Mouse (Mus musculus) lung, adult 2 months (tissue): ENCODE data around the gene Phf13.

ENCODE experiments used
- CTCF ChIP-seq: fragments of 200-500 bp; IDR thresholded peaks from 2 replicates; pipeline ENCODE4 v1.5.1; 2011; ENCODE audit warnings: mild to moderate bottlenecking, low read length, control low read depth; ENCODE audit not compliant: insufficient read depth
- POLR2A ChIP-seq: fragments of 200-500 bp; IDR thresholded peaks from 2 replicates; pipeline ENCODE4 v1.6.1; 2011; ENCODE audit warnings: low read depth, mild to moderate bottlenecking, control low read depth, low read length, borderline replicate concordance; ENCODE audit errors: extremely low read depth

- TF ChIP-seq POLR2A, result no peak
- TF ChIP-seq CTCF, result no peak
Observed at GRCm38 (mm10) chr4:151988014-151988341, 8.1 kb downstream of the Phf13 start.
